8 mouse cellular contexts compared by ENCODE assay signal in genomic region chr6:34029746-34030027, GRCm38 (mm10). TPM values are rescaled to one million over a fixed set of nuclear protein-coding genes. Genes with fewer than 3 reads are reported as not detected.
DNase-seq lines count a peak whose midpoint lies in the region; ATAC-seq and TF ChIP-seq lines count a peak whose summit lies in the region.

No protein-coding gene starts in this region.

- 0% methylated on average over 4 of the region's 4 CpGs for WGBS in heart, embryonic 13.5 days
- WGBS in hindbrain, embryonic 13.5 days, result 3% methylated on average over 4 of the region's 4 CpGs
- under 1% methylated on average over 4 of the region's 4 CpGs for WGBS in midbrain, embryonic 10.5 days

- no peak for TF ChIP-seq CTCF in G1E (IDR thresholded peaks at IDR 0.05; ENCODE audit: low read depth, low read length)

- peaks cover 7% of the 10 kb centered on the region; the same call in 1 of the 2 replicates for H3K27me3 ChIP-seq in heart, embryonic 13.5 days (replicated peaks)
- peaks cover 7% of the 10 kb centered on the region; the same call in 1 of the 2 replicates for H3K27me3 ChIP-seq in G1E (ENCODE audit: insufficient read depth, low read length)
- H3K27me3 ChIP-seq in hindbrain, embryonic 13.5 days, result 0 out of 2 replicates have a peak, but pooled peaks cover 4% of the 10 kb centered on the region
- H3K27me3 ChIP-seq in midbrain, embryonic 10.5 days (ENCODE audit: low read depth, poor library complexity, severe bottlenecking), result no peaks in the 10 kb centered on the region

- H3K9me3 ChIP-seq in heart, embryonic 13.5 days, result no peaks in the 10 kb centered on the region
- no peaks in the 10 kb centered on the region for H3K9me3 ChIP-seq in G1E (replicated peaks)
- H3K9me3 ChIP-seq in hindbrain, embryonic 13.5 days, result no peaks in the 10 kb centered on the region
- H3K9me3 ChIP-seq in midbrain, embryonic 10.5 days (replicated peaks), result no peaks in the 10 kb centered on the region

- peak overlapping the region; percentile 82 for H3K9ac ChIP-seq in heart, embryonic 13.5 days
- peak overlapping the region; percentile 67 for H3K9ac ChIP-seq in hindbrain, embryonic 13.5 days

- H3K27ac ChIP-seq in heart, embryonic 13.5 days (replicated peaks), result no peak overlapping the region; the same call in 1 of the 2 replicates
- no peak overlapping the region; the same call in 1 of the 2 replicates for H3K27ac ChIP-seq in hindbrain, embryonic 13.5 days
- H3K27ac ChIP-seq in midbrain, embryonic 10.5 days (replicated peaks), result peak overlapping the region; percentile 77

- DNase-seq in heart, adult 9 months (ENCODE audit: low spot score in 2 of 2), result no peak
- DNase-seq in G1E (ENCODE audit: low spot score), result peak; percentile 18
- no peak for DNase-seq in midbrain, embryonic 10.5 days (ENCODE audit: low spot score)
- DNase-seq in frontal cortex, postnatal 25 days (ENCODE audit: low spot score in 2 of 2), result no peak
- no peak for DNase-seq in gastrocnemius, postnatal 4 days (ENCODE audit: low spot score in 2 of 2)
- no peak for DNase-seq in left cerebral cortex, adult 8-10 months (ENCODE audit: low spot score in 2 of 2)

- peak overlapping the region; percentile 89 for H3K4me2 ChIP-seq in heart, embryonic 13.5 days
- H3K4me2 ChIP-seq in hindbrain, embryonic 13.5 days, result peak overlapping the region; percentile 83

- no peak for ATAC-seq in heart, embryonic 13.5 days (ENCODE audit: extremely low read depth, insufficient number of reproducible peaks, low FRiP score, low TSS enrichment)
- ATAC-seq in G1E (ENCODE audit: extremely low read depth, insufficient number of reproducible peaks, low FRiP score, poor library complexity, severe bottlenecking), result no peak
- peak; percentile 82 for ATAC-seq in hindbrain, embryonic 13.5 days (ENCODE audit: low FRiP score)

- no peaks in the 10 kb centered on the region for H3K36me3 ChIP-seq in heart, embryonic 13.5 days
- no peaks in the 10 kb centered on the region for H3K36me3 ChIP-seq in G1E (replicated peaks)
- H3K36me3 ChIP-seq in hindbrain, embryonic 13.5 days, result no peaks in the 10 kb centered on the region
- no peaks in the 10 kb centered on the region for H3K36me3 ChIP-seq in midbrain, embryonic 10.5 days

- H3K4me3 ChIP-seq in heart, embryonic 13.5 days, result peak overlapping the region; percentile 74
- peak overlapping the region; percentile 72 for H3K4me3 ChIP-seq in G1E (ENCODE audit: low read depth, low read length)
- H3K4me3 ChIP-seq in hindbrain, embryonic 13.5 days, result peak overlapping the region; percentile 57
- H3K4me3 ChIP-seq in midbrain, embryonic 10.5 days, result peak overlapping the region; percentile 69

- peaks cover 19% of the 10 kb centered on the region for H3K4me1 ChIP-seq in heart, embryonic 13.5 days
- peaks cover 29% of the 10 kb centered on the region for H3K4me1 ChIP-seq in G1E (ENCODE audit: insufficient read depth, low read depth, low read length)
- peaks cover 16% of the 10 kb centered on the region for H3K4me1 ChIP-seq in hindbrain, embryonic 13.5 days (replicated peaks)
- H3K4me1 ChIP-seq in midbrain, embryonic 10.5 days, result peaks cover 22% of the 10 kb centered on the region

RNA-seq across cellular contexts. Expression of gene Lrguk, which starts 0.4 kb away (rescaled TPM):
- 0.45 and 0.62 TPM in 2 replicates for polyA plus RNA-seq in heart, embryonic 13.5 days (2015; fragmentation: Nextera tagmentation; extraction: Ambion mirVana)
- total RNA-seq in G1E (2014; fragmentation: Nextera tagmentation) (0.92 and 1.9 TPM in 2 replicates), G1E (2017) (0.29 and 1.1 TPM in 2 replicates)
- 0.09 and 0.10 TPM in 2 replicates for polyA plus RNA-seq in G1E (2012)
- 0.98 and 1.2 TPM in 2 replicates for polyA plus RNA-seq in hindbrain, embryonic 13.5 days (2015; fragmentation: Nextera tagmentation; extraction: Ambion mirVana)
- polyA plus RNA-seq in midbrain, embryonic 10.5 days (2016; fragmentation: Nextera tagmentation; extraction: Ambion mirVana), result 1.1 and 1.3 TPM in 2 replicates
- under 1 TPM; 0.10 to 0.26 TPM for total RNA-seq in gastrocnemius, postnatal 4 days (2021)
- total RNA-seq in left cerebral cortex, adult 8-10 months (2022), result 1 to 10 TPM; 2.4 to 3.3 (median 2.8) TPM
